Mouse (Mus musculus): ENCODE data around the gene Atp6v1a.

Gene Atp6v1a

GRCm38 (mm10) chr16:44136511-44137021 is 2.9 kb downstream of the Atp6v1a start:
- no peak for DNase-seq

DNA sequence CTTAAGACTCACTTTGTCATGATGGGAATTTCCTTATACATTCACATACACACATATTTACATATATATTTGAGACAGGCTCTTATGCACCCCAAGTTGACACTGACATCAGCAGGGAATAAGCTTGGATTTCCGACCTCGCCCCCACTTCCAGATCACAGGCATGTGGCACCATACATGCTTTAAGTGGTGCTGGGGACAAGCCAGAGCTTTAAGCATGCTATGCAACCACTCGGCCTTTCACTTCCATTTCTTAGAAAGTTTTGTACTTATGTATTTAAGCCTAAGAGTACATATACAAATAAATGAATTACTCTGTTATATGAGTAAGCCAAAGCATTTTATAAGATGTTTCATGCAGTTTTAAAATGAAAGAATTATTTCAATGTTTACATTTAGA is 6.3 kb downstream of the Atp6v1a start:
- no peak for DNase-seq

DNA sequence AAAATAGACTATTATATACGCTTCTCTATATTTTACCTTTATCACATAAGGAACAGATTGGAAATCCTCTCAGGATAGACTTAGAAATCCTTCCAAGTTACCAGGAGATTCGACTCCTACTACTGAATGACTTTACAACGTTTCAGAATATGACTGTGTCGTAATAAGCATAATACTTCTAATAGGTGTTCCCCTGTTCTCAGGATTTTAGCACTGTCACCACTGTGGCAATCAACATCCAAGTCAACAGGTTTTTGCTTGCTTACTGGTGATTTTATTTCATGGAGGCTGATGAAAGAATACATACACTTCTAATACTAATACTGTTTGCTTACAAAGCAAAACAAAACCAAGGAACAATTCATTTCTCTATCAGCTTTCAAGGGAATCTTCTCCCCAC is 7.2 kb downstream of the Atp6v1a start:
- DNase-seq, result no peak

- no peak for DNase-seq
Observed at GRCm38 (mm10) chr16:44126437-44126836, 13.1 kb downstream of the Atp6v1a start.

DNA sequence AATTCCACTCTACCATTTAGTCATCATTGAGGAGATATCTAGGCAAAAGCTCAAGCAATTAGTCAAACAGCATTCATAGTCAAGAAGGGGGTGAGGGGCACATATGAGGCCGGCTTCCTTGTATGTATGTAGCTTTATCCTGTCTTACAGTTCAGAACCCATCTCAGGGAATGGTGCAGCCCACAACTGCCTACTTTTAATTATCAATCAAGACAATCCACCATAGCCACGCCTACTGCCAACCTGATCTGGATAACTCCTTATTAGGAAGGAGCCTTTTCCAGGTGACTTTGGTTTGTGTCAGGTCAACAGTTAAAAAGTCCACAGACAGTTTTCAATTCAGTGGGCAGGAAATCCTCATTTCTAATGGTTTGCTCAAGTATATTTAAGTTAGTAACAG is 14.1 kb downstream of the Atp6v1a start:
- DNase-seq, result no peak

- DNase-seq, result no peak
Observed at GRCm38 (mm10) chr16:44124713-44125112, 14.8 kb downstream of the Atp6v1a start.

DNA sequence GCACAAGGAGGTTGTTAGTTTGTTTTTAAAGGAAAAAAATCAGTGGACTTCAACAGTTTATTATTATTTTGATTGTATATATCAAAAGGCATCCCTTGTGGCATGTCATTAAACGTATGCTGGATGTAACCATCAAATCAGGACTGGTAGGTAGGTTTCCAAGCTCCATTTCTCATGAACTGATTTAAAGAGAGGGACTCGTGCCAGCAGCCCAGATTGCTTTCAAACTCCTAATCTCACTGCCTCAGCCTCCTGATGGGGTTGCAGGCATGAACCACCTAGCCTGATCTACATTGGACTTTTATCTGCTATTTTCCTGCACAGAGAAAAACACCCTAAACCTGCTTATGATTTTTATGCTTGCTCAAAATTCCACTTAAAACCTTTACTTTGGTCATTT is 15.7 kb downstream of the Atp6v1a start:
- DNase-seq, result no peak

DNA sequence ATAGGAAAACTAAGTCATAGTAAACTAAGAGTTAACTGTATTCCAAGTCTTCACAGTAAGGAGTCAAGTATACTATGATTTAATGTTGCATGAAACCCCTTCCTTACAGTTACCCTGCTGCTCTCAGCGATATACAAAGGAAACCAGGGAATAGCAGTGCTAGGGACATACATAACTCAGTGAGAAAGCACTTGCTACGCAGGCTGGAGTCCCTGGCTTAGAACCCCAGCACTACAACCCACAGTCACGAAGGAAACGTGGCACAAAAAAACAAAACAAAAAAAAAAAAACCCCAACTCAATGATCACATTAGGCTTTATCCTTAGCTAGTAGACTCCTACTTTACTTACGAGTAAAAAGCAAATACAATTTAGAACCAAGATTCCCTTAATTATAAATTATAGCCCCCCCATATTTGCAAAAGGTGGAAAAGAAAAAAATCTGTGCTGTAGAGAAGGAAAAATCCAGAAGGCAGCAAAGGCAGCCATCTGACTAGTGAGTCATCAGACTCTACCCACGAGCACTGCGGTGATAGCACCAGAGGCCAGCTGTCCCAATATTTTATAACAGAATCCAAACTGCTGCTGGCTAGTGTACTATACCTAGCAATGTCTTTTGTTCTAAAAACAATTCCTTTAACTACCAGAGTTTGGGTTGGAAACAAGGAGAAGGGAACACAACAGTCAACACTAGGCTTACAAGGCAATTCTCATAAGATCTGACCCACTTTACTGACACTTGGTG is 16.4 kb downstream of the Atp6v1a start:
- no peak for DNase-seq

- DNase-seq, result no peak
Observed at GRCm38 (mm10) chr16:44122574-44122973, 16.9 kb downstream of the Atp6v1a start.

DNA sequence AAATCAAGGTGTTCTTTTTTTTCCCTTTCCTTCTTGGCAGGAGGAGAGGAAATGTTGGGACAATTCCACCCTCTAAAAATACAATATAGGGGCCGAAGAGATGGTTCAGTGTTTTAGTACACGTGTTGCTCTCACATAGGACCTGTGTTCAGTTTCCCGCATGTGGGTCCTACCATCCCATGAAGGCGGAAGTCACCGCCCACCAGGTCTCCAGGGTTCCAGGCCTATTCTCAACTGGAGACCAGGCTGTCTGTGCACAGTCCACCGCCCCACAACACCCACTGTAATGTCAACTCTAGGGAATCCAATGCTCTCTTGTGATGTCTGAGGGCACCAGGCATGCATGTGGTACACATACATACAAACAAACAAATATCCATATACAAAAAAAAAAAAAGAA is 17.4 kb downstream of the Atp6v1a start:
- DNase-seq, result no peak

DNA sequence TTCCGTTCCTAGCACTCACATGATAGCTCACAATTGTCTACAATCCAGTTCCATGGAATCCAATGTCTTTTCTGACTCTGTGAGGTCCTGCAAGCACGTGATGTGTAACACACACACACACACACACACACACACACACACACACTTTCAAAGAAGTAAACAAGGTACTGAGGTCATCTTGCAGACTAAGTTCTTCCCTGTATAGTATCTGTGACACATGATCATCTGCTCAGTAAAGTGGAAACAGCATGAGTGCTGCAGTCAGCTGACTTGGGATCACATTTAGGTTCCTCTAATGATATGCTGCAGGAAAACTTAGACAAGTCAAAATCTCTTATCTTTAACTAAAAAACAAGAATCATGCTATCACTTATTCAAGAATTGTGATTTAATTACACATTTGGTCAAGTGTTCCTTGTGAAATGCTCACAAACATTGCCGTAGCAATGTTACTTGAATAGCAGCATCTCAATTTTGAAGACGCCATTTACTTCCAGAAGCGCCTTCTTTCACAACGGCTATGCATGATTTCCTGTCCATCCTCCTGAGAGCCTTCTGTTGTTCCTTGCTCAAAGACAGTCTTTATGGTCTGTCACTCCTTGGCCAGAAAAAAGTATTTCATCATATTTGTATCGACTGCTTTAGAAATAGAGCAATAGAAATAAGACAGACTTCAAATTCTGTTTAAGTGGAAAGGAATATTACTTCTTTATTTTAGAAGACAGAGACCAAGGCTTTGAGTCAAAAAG is 19.6 kb downstream of the Atp6v1a start:
- DNase-seq, result no peak

- DNase-seq, result no peak
Observed at GRCm38 (mm10) chr16:44109002-44109401, 30.5 kb downstream of the Atp6v1a start.

DNA sequence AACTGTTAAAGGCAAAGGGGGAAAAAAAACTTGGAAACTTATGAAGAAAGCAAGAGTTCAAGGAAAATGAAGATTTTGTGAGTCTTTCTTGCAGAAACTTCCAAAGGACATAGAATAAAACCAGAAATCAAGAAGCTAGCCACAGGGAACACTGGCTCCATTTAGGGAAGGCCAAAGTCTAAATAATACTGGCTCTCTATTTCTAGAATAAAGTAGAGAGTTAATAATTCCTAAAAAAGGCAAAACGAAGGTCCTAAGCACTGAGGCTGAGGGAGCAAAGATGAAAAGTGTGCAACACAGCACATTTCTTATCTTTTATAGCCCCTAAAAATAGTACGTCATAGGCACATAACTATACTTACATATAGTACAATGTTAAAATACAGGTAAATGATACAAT is 34.3 kb downstream of the Atp6v1a start:
- no peak for DNase-seq

GRCm38 (mm10) chr16:44103806-44104766 is 35.4 kb downstream of the Atp6v1a start:
- no peak for DNase-seq

GRCm38 (mm10) chr16:44102925-44103324 is 36.6 kb downstream of the Atp6v1a start:
- DNase-seq, result no peak

DNA sequence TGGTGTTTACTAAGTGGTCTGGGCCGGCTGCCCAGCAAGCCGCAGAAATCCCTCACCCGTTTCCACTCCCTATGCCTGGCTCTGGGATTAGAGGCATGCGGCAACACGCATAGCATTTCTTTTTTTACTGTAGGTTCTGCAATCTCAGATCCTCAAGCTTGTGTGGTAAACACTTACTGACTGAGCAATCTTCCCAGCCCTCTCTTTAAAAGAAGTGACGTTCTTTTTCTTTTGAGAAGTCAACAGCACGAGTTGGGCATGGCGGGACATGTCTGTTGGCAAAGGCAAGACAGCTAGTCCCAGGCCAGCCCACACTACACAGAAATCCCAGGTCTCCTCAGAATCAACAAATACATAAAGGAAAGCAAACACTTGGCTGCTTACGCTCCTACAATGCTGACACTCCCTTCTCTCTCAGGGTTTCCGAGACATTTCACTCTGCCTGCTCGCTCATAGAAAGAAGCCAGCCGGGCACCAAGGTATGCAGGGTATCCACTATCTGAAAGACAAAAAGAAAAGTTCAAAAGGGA is 38.3 kb downstream of the Atp6v1a start:
- no peak for DNase-seq

DNA sequence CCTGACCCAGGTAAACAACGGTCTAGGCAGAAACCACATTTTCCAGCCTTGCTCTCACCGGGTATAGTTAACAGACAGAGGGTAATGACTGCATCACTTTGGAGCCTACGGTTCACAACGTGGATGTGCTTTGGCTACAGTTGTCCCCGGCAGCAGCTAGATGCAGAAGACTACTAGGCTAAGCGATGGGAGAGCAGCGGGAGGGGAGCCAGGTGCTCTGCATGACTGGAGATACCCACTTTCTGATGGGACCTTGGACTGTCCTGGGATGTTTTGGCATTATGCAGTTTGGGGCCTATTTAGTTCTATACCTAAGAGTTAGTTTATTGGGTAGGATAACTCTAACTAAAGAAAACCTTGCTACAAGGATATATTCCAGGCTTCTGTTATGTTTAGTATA is 40.1 kb downstream of the Atp6v1a start:
- DNase-seq, result no peak

DNA sequence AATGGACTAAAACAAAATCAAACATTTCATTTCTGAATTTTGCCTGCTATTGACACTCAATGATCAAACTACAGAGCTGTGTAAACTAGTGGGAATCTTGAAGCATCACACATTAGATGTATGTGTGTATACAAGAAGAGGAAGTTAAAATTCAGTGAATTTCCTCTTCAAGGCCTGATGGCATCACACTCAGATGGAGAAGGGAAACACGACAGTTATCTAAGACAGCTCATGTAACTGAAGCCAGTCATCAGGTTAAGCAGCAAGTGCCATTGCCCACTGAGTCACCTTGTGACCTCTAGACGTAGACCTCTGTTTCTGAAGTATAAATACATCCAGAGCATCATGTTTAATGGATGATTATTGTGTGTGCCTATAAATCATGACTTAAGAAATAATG is 51.9 kb downstream of the Atp6v1a start:
- no peak for DNase-seq

- DNase-seq, result peak; percentile 89
Observed at GRCm38 (mm10) chr16:44063025-44063894, 76.2 kb downstream of the Atp6v1a start, which contains the start of gene Gramd1c. Gene Gramd1c (minus strand): TSS chr16:44063345.

- DNase-seq, result no peak
Observed at GRCm38 (mm10) chr16:44061341-44061740, 78.2 kb downstream of the Atp6v1a start.

- no peak for DNase-seq
Observed at GRCm38 (mm10) chr16:44060604-44061286, 78.8 kb downstream of the Atp6v1a start.
